Mouse (Mus musculus) cerebellum, adult 2 months (tissue): ENCODE results near the gene Sync. TPM values are rescaled to one million over a fixed set of nuclear protein-coding genes. Genes with fewer than 3 reads are reported as not detected.

ENCODE experiments used
- DNase-seq, 2 experiments: peaks; one replicate each; pipeline ENCODE4 v3.0.0; 2021
- H3K27ac ChIP-seq: fragments of 200-500 bp; 2 replicates; pipeline ENCODE4 v1.5.1; 2012; ENCODE audit warnings: low read length, control low read depth, inconsistent platforms; ENCODE audit not compliant: insufficient read depth
- H3K27me3 ChIP-seq: fragments of 200-500 bp; 2 replicates; pipeline ENCODE4 v1.6.1; 2012; ENCODE audit warnings: inconsistent platforms, mild to moderate bottlenecking, low read length, moderate library complexity; ENCODE audit not compliant: control insufficient read depth, insufficient read depth
- H3K4me1 ChIP-seq: fragments of 200-500 bp; 2 replicates; pipeline ENCODE4 v1.6.1; 2011; ENCODE audit warnings: low read length; ENCODE audit not compliant: control insufficient read depth, insufficient read depth
- H3K4me3 ChIP-seq: fragments of 200-500 bp; replicated peaks from 2 replicates; pipeline ENCODE3; 2011; ENCODE audit warnings: mild to moderate bottlenecking, low read depth, low read length, control low read depth; ENCODE audit not compliant: insufficient read depth
- CTCF ChIP-seq: fragments of 200-500 bp; IDR thresholded peaks from 2 replicates; pipeline ENCODE4 v1.5.1; 2011; ENCODE audit warnings: low read depth, mild to moderate bottlenecking, control low read depth, low read length, moderate library complexity, borderline replicate concordance; ENCODE audit not compliant: insufficient read depth
- POLR2A ChIP-seq: fragments of 200-500 bp; IDR thresholded peaks from 2 replicates; pipeline ENCODE4 v1.6.1; 2011; ENCODE audit warnings: low read length, control low read depth, borderline replicate concordance; ENCODE audit not compliant: insufficient read depth
- WGBS: fragments of 180-500 bp; shearing (Covaris S2); methylation state at CpG from one replicate; pipeline ENCODE4 v1.1.7; 2018; 5-methylcytosine and 5-hydroxymethylcytosine counted together
- polyA plus RNA-seq: library from polyadenylated mRNA; depleted of rRNA; stranded (reverse); fragments of >200 nt; gene quantifications from 2 replicates; pipeline ENCODE4 v1.2.3, GENCODE M21; 2012

Sync gene
- polyA plus RNA-seq, 1 experiment, result 1.4 TPM

- peaks cover 19% of the 10 kb centered on the region for H3K4me1 ChIP-seq
- no peak overlapping the region for H3K4me3 ChIP-seq
- no peak for DNase-seq
- TF ChIP-seq POLR2A (no peak), CTCF (no peak)
- H3K27ac ChIP-seq, result no peak overlapping the region
- 97% methylated on average over 3 of the region's 3 CpGs for WGBS
- no peaks in the 10 kb centered on the region for H3K27me3 ChIP-seq
Observed at GRCm38 (mm10) chr4:129254571-129254970, 32.8 kb upstream of the Sync start.

GRCm38 (mm10) chr4:129256450-129257380 is 30.7 kb upstream of the Sync start:
- no peak for DNase-seq
- 57% methylated on average over 8 of the region's 8 CpGs for WGBS
- H3K27ac ChIP-seq, result no peak overlapping the region
- no peaks in the 10 kb centered on the region for H3K27me3 ChIP-seq
- peaks cover 10% of the 10 kb centered on the region for H3K4me1 ChIP-seq
- TF ChIP-seq POLR2A (no peak), CTCF (no peak)
- H3K4me3 ChIP-seq, result no peak overlapping the region

- H3K27me3 ChIP-seq, result no peaks in the 10 kb centered on the region
- 69% methylated on average over 4 of the region's 4 CpGs for WGBS
- no peak overlapping the region for H3K27ac ChIP-seq
- TF ChIP-seq POLR2A (no peak), CTCF (no peak)
- no peak overlapping the region for H3K4me3 ChIP-seq
- H3K4me1 ChIP-seq, result peaks cover 20% of the 10 kb centered on the region
- no peak for DNase-seq
Observed at GRCm38 (mm10) chr4:129259101-129259500, 28.3 kb upstream of the Sync start.

- Histone ChIP-seq H3K4me3 (no peak overlapping the region), H3K27ac (no peak overlapping the region), H3K4me1 (peaks cover 23% of the 10 kb centered on the region), H3K27me3 (no peaks in the 10 kb centered on the region)
- TF ChIP-seq CTCF (no peak), POLR2A (no peak)
- WGBS, result 29% methylated on average over 6 of the region's 6 CpGs
- DNase-seq, result no peak
Observed at GRCm38 (mm10) chr4:129260678-129261077, 26.7 kb upstream of the Sync start.

DNA sequence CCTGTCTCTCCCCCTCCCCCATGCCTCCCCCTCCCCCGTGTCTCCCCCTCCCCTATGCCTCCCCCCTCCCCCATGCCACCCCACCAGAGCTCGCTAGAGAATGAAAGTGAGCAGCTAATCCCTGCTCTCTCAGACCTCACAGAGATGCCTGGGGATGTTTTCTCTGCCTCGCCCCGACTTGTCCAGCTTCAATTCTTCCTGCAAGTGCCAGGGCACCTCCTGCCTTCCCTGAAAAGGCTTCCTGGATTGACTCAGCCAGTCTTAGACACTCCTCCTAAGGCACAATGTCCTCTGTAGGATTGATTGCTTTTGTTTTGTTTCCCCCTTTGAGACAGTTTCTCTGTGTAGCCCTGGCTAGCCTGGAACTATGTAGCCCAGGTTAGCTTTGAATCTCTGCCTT is 26.2 kb upstream of the Sync start, which contains the start of gene C77080:
Gene C77080, minus strand, starts transcription at position 209 of the 400 bp plus-strand sequence.
- TF ChIP-seq CTCF, result no peak
- TF ChIP-seq POLR2A, result no peak
- DNase-seq, result no peak
- H3K4me3 ChIP-seq, result no peak within 1 kb of the TSS

GRCm38 (mm10) chr4:129263225-129264021 is 24.0 kb upstream of the Sync start:
- H3K4me3 ChIP-seq, result no peak overlapping the region
- H3K27ac ChIP-seq, result peak overlapping the region; percentile 95
- 11% methylated on average over 19 of the region's 19 CpGs for WGBS
- DNase-seq, result peak; percentile 73 to 80
- no peak; the same call in 1 of the 2 replicates for TF ChIP-seq POLR2A
- no peak for TF ChIP-seq CTCF
- H3K27me3 ChIP-seq, result no peaks in the 10 kb centered on the region
- H3K4me1 ChIP-seq, result peaks cover 23% of the 10 kb centered on the region

More for the DNA sequence above, 26.2 kb upstream of the Sync start, which contains the start of gene C77080:
- WGBS, result 33% methylated on average over 3 of the region's 4 CpGs
- peaks cover 23% of the 10 kb centered on the region for H3K4me1 ChIP-seq
- H3K27me3 ChIP-seq, result no peaks in the 10 kb centered on the region
- no peak within 1 kb of the TSS for H3K27ac ChIP-seq

DNA sequence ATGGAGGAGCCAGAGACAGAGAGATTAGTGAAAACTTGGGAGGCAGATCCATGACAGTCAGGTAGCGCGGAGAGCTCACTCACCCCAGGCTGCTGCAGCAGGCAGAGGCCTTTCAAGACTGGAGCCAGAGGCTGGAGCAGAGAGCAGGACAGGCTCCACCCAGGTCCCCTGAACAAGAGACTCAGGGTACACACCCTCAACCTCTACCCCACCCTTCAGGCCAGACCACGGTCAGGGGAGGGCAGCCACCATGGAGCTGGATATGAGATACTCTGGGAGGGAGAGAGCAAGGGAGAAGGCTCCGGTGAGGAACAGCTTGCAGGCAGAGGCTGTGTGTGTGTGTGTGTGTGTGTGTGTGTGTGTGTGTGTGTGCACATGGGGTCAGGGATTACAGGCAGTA is 21.2 kb upstream of the Sync start:
- Histone ChIP-seq H3K4me1 (peaks cover 20% of the 10 kb centered on the region), H3K4me3 (no peak overlapping the region), H3K27ac (no peak overlapping the region), H3K27me3 (no peaks in the 10 kb centered on the region)
- DNase-seq, result no peak
- TF ChIP-seq CTCF (no peak), POLR2A (no peak)
- WGBS, result 80% methylated on average over 4 of the region's 4 CpGs
